Mouse (Mus musculus) bone marrow, adult 2 months (tissue): Measurements from ENCODE around the gene Lrrc56. TPM values are rescaled to one million over a fixed set of nuclear protein-coding genes. Genes with fewer than 3 reads are reported as not detected.
A peak's percentile ranks its signal among the peaks of the same experiment; 100 is the strongest.

ENCODE experiments used
- H3K27ac ChIP-seq: fragments of 200-500 bp; 2 replicates; pipeline ENCODE4 v1.5.1; 2012; ENCODE audit warnings: low read depth, mild to moderate bottlenecking, control low read depth, inconsistent platforms, low read length; ENCODE audit not compliant: control insufficient read depth, poor library complexity, insufficient read depth
- H3K4me1 ChIP-seq: fragments of 200-500 bp; 2 replicates; pipeline ENCODE4 v1.6.1; 2011; ENCODE audit warnings: low read length; ENCODE audit not compliant: control insufficient read depth, insufficient read depth
- H3K4me3 ChIP-seq: fragments of 200-500 bp; replicated peaks from 2 replicates; pipeline ENCODE3; 2011; ENCODE audit warnings: mild to moderate bottlenecking, low read depth, low read length, control low read depth; ENCODE audit not compliant: control insufficient read depth
- CTCF ChIP-seq: fragments of 200-500 bp; IDR thresholded peaks from 2 replicates; pipeline ENCODE4 v1.5.1; 2011; ENCODE audit warnings: low read length, control low read depth; ENCODE audit not compliant: control insufficient read depth, insufficient read depth
- POLR2A ChIP-seq: fragments of 200-500 bp; IDR thresholded peaks from 2 replicates; pipeline ENCODE4 v1.6.1; 2011; ENCODE audit warnings: low read depth, mild to moderate bottlenecking, control low read depth, low read length, borderline replicate concordance; ENCODE audit not compliant: control insufficient read depth
- WGBS: fragments of 180-500 bp; shearing (Covaris S2); methylation state at CpG from one replicate; pipeline ENCODE4 v1.1.7; 2018; 5-methylcytosine and 5-hydroxymethylcytosine counted together
- polyA plus RNA-seq: library from polyadenylated mRNA; stranded (reverse); fragments of >200 nt; gene quantifications from 2 replicates; pipeline ENCODE4 v1.2.4, GENCODE M21; 2011; ENCODE audit warnings: low replicate concordance; ENCODE audit not compliant: missing spikeins, insufficient read depth, insufficient read length

Gene Lrrc56
- polyA plus RNA-seq, 1 experiment: 3.1 TPM

- no peak for TF ChIP-seq CTCF
- TF ChIP-seq POLR2A: no peak
- Histone ChIP-seq H3K4me3 (peak overlapping the region; percentile 84), H3K27ac (peak overlapping the region; percentile 84), H3K4me1 (peaks cover 2% of the 10 kb centered on the region; the same call in 1 of the 2 replicates)
- under 1% methylated on average over 23 of the region's 23 CpGs for WGBS
Observed at GRCm38 (mm10) chr7:141194409-141194808, 452 bp downstream of the Lrrc56 start.

DNA sequence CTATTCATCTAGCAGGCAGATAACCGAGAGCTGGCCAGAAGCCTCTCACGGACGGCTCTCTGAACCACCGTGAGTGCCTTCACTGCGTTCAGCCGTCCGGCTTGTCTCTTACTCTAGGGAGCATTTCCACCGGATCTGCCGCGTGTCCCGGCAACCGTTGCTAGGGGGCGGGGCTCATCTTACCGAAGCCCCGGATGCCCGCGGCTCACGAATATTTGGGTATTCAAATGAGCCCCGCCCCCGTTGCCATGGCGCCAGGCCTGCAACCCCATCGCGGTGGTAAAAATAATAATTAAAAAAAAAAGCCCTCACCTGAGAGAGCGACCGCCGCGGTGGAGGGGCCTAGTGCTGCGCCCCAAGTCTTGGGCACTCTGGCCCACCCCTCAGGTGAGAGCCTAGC, 873 bp downstream of the Lrrc56 start:
- H3K4me1 ChIP-seq: peaks cover 2% of the 10 kb centered on the region; the same call in 1 of the 2 replicates
- TF ChIP-seq POLR2A (no peak), CTCF (no peak)

DNA sequence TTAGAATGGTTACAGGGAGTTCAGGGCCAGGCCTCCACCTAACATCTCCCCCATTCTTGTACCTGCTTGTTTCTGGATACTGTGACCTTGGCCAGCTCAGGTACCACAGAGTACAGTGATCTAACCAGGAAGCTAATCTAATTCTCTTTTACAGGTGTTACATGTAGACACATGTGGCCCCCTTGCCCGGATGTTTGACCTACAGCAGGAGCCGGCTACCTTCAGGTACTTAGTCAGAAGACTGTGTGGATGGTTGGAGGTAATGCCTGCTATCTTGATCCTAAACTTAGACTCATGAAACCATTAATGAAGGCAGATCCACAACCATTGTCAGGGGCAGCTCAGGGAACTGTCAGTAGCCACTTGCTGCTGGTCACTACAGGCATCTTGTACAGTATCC, 1.8 kb downstream of the Lrrc56 start:
- WGBS: 92% methylated on average over 2 of the region's 2 CpGs
- no peak for TF ChIP-seq POLR2A
- no peak for TF ChIP-seq CTCF
- Histone ChIP-seq H3K4me3 (no peak overlapping the region), H3K4me1 (peaks cover 2% of the 10 kb centered on the region; the same call in 1 of the 2 replicates), H3K27ac (no peak overlapping the region)

More for the DNA sequence above, 873 bp downstream of the Lrrc56 start:
- 3% methylated on average over 28 of the region's 28 CpGs for WGBS
- peak overlapping the region; percentile 84 for H3K4me3 ChIP-seq
- peak overlapping the region; percentile 84 for H3K27ac ChIP-seq

GRCm38 (mm10) chr7:141196619-141197282, 2.8 kb downstream of the Lrrc56 start:
- peaks cover 2% of the 10 kb centered on the region; the same call in 1 of the 2 replicates for H3K4me1 ChIP-seq
- TF ChIP-seq CTCF: no peak
- TF ChIP-seq POLR2A: no peak
- no peak overlapping the region for H3K4me3 ChIP-seq
- no peak overlapping the region for H3K27ac ChIP-seq
- WGBS: 84% methylated on average over 8 of the region's 8 CpGs

DNA sequence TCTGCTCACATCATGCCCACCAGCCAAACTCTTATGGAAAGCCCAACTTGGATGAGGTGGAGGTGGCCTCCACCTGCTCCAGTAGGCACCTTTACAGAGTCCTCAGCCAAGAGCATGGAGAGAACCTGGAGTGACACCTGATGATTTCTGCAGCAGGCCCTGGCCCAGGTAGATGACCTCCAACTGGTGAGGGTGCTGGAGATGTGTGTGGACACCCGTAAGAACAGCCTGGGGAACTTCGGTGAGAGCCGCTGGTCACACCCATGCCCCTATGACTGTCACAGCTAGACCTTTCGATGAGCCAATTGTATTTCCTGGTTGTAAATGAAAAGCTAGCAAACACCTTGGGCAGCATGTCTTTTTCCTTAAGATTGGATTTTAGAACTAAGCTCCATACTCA, 4.2 kb downstream of the Lrrc56 start:
- no peak overlapping the region for H3K4me3 ChIP-seq
- no peaks in the 10 kb centered on the region; the same call in 1 of the 2 replicates for H3K4me1 ChIP-seq
- TF ChIP-seq CTCF (no peak), POLR2A (no peak)
- H3K27ac ChIP-seq: no peak overlapping the region
- 89% methylated on average over 4 of the region's 4 CpGs for WGBS

- TF ChIP-seq POLR2A (no peak), CTCF (no peak)
- H3K4me1 ChIP-seq: peaks cover 3% of the 10 kb centered on the region
- H3K27ac ChIP-seq: no peak overlapping the region
- WGBS: 52% methylated on average over 3 of the region's 3 CpGs
- no peak overlapping the region for H3K4me3 ChIP-seq
Observed at GRCm38 (mm10) chr7:141204546-141204945, 10.6 kb downstream of the Lrrc56 start.

DNA sequence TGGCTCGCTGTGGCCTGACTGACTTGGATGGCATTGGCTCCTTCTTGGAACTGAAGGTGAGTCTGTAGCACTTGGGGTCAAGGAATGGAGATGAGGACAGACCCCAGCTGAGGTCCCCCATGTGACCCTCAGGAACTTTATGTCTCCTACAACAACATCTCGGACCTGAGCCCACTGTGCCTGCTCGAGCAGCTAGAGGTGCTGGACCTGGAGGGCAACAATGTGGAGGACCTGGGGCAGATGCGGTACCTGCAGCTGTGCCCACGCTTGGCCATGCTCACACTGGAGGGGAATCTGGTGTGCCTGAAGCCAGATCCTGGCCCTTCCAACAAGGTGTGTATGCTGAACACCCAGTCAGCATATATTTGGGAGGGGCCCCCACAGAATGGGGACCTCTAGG, 11.5 kb downstream of the Lrrc56 start:
- H3K27ac ChIP-seq: no peak overlapping the region
- TF ChIP-seq CTCF (no peak), POLR2A (no peak)
- no peak overlapping the region for H3K4me3 ChIP-seq
- peaks cover 6% of the 10 kb centered on the region for H3K4me1 ChIP-seq
- WGBS: 86% methylated on average over 5 of the region's 5 CpGs

DNA sequence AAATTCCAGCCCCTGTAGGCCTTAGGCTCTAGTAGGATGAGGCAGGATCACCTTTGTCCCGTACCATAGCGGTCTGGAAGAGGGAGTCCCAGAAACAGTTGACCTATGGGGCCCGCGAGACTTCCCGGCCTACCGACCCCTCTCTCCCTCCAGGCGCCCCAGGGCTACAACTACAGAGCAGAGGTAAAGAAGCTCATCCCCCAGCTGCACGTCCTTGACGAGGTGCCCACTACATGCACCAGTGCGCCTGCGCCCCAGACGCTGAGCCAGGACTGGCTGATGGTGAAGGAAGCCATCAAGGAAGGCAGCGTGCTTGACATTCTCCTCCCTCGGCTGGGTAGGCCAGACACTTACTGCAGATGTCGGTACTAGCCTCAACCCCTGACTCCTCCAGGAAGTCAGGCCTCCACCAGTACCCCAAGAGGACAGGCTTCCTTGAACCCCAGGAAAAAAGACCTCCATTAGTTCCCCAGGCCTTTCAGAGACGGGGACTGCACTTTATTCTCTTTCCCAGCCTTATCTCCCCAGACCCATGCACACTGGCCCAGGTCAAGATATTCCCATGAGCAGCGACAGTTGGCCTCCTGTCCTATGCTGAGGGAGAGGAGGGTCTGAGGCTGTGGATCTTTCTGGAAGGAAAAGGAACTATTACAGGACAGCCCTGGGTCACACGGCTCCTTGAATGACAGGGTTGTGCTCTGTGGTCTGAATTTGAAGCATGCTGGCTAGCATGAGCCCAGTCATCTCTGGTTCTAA, 12.4 kb downstream of the Lrrc56 start:
- H3K4me1 ChIP-seq: peaks cover 6% of the 10 kb centered on the region
- 89% methylated on average over 18 of the region's 18 CpGs for WGBS
- H3K27ac ChIP-seq: no peak overlapping the region
- TF ChIP-seq POLR2A (no peak), CTCF (no peak)
- H3K4me3 ChIP-seq: no peak overlapping the region
